Mouse (Mus musculus): ENCODE results near the gene Icosl.

Icosl gene

GRCm38 (mm10) chr10:78069101-78070011 lies at the start of gene Icosl:
Gene Icosl, plus strand, starts transcription at chr10:78069302.
- DNase-seq (ENCODE audit: low read depth) = peak; percentile 48

GRCm38 (mm10) chr10:78019984-78020383 lies 49.1 kb upstream of the Icosl start:
- peak; percentile 44 for DNase-seq (ENCODE audit: low read depth)

- DNase-seq (ENCODE audit: low read depth) = peak; percentile 34
These were observed 43.6 kb upstream of the Icosl start for GRCm38 (mm10) chr10:78025453-78025852.

- DNase-seq (ENCODE audit: low read depth) = peak; percentile 93
These were observed 41.0 kb upstream of the Icosl start for GRCm38 (mm10) chr10:78028129-78028528.

- DNase-seq (ENCODE audit: low read depth) = no peak
These were observed 40.0 kb upstream of the Icosl start for GRCm38 (mm10) chr10:78029080-78029479.

GRCm38 (mm10) chr10:78031987-78032386 lies 37.1 kb upstream of the Icosl start:
- DNase-seq (ENCODE audit: low read depth) = no peak

- DNase-seq (ENCODE audit: low read depth) = no peak
These were observed 32.0 kb upstream of the Icosl start for GRCm38 (mm10) chr10:78037139-78037538.

GRCm38 (mm10) chr10:78041647-78042046 lies 27.5 kb upstream of the Icosl start, which contains the start of gene Dnmt3l:
Gene Dnmt3l, plus strand, starts transcription at chr10:78041947.
- no peak for DNase-seq (ENCODE audit: low read depth)

GRCm38 (mm10) chr10:78042096-78042495 lies 27.0 kb upstream of the Icosl start:
- DNase-seq (ENCODE audit: low read depth) = no peak

- no peak for DNase-seq (ENCODE audit: low read depth)
These were observed 26.3 kb upstream of the Icosl start for GRCm38 (mm10) chr10:78042697-78043405.

- peak; percentile 30 for DNase-seq (ENCODE audit: low read depth)
These were observed 25.7 kb upstream of the Icosl start, which contains the start of gene Aire for GRCm38 (mm10) chr10:78043406-78043836. Gene Aire, minus strand, starts transcription at chr10:78043610.

GRCm38 (mm10) chr10:78044531-78044930 lies 24.6 kb upstream of the Icosl start:
- DNase-seq (ENCODE audit: low read depth) = no peak

GRCm38 (mm10) chr10:78046388-78046787 lies 22.7 kb upstream of the Icosl start:
- no peak for DNase-seq (ENCODE audit: low read depth)

GRCm38 (mm10) chr10:78048061-78048730 lies 20.9 kb upstream of the Icosl start:
- no peak for DNase-seq (ENCODE audit: low read depth)

- no peak for DNase-seq (ENCODE audit: low read depth)
These were observed 19.5 kb upstream of the Icosl start for GRCm38 (mm10) chr10:78049519-78050035.

GRCm38 (mm10) chr10:78054633-78055565 lies 14.2 kb upstream of the Icosl start:
- DNase-seq (ENCODE audit: low read depth) = peak; percentile 84

GRCm38 (mm10) chr10:78057056-78057455 lies 12.0 kb upstream of the Icosl start:
- DNase-seq (ENCODE audit: low read depth) = no peak

- DNase-seq (ENCODE audit: low read depth) = no peak
These were observed 6.0 kb upstream of the Icosl start for GRCm38 (mm10) chr10:78063122-78063521.

GRCm38 (mm10) chr10:78067226-78067625 lies 1.9 kb upstream of the Icosl start:
- DNase-seq (ENCODE audit: low read depth) = peak; percentile 28

- no peak for DNase-seq (ENCODE audit: low read depth)
These were observed 561 bp upstream of the Icosl start for GRCm38 (mm10) chr10:78068541-78068940.

GRCm38 (mm10) chr10:78074151-78074550 lies 5.0 kb downstream of the Icosl start:
- DNase-seq (ENCODE audit: low read depth) = no peak

All from NIH3T3 (cell line).